Mouse (Mus musculus): ENCODE measurements around the gene Naif1. TPM values are rescaled to one million over a fixed set of nuclear protein-coding genes. Genes with fewer than 3 reads are reported as not detected.

Gene Naif1
- polyA plus RNA-seq, 1 experiment from 2014 or later = 4.2 TPM

- no peak for ATAC-seq (ENCODE audit: extremely low read depth, insufficient number of reproducible peaks, low FRiP score, low TSS enrichment)
- Histone ChIP-seq H3K4me1 (peaks cover 21% of the 10 kb centered on the region), H3K27me3 (replicated peaks) (no peaks in the 10 kb centered on the region), H3K9me3 (no peaks in the 10 kb centered on the region), H3K4me3 (no peak overlapping the region), H3K4me2 (no peak overlapping the region), H3K9ac (no peak overlapping the region), H3K27ac (replicated peaks) (no peak overlapping the region), H3K36me3 (peaks cover 76% of the 10 kb centered on the region)
- WGBS = 81% methylated on average over 12 of the region's 12 CpGs
These were observed 31.7 kb upstream of the Naif1 start for GRCm38 (mm10) chr2:32418430-32419151.

GRCm38 (mm10) chr2:32419359-32419758, 30.9 kb upstream of the Naif1 start:
- Histone ChIP-seq H3K4me3 (no peak overlapping the region), H3K4me2 (no peak overlapping the region), H3K27me3 (replicated peaks) (no peaks in the 10 kb centered on the region), H3K27ac (replicated peaks) (no peak overlapping the region), H3K36me3 (peaks cover 69% of the 10 kb centered on the region), H3K4me1 (peaks cover 28% of the 10 kb centered on the region), H3K9me3 (no peaks in the 10 kb centered on the region), H3K9ac (no peak overlapping the region)
- no peak for ATAC-seq (ENCODE audit: extremely low read depth, insufficient number of reproducible peaks, low FRiP score, low TSS enrichment)
- WGBS = 87% methylated on average over 3 of the region's 3 CpGs

GRCm38 (mm10) chr2:32420066-32420608, 30.1 kb upstream of the Naif1 start:
- Histone ChIP-seq H3K4me3 (no peak overlapping the region), H3K4me2 (no peak overlapping the region), H3K9me3 (no peaks in the 10 kb centered on the region), H3K27ac (replicated peaks) (no peak overlapping the region), H3K36me3 (peaks cover 61% of the 10 kb centered on the region), H3K4me1 (peaks cover 36% of the 10 kb centered on the region), H3K9ac (no peak overlapping the region), H3K27me3 (replicated peaks) (no peaks in the 10 kb centered on the region)
- WGBS = 82% methylated on average over 12 of the region's 12 CpGs
- ATAC-seq (ENCODE audit: extremely low read depth, insufficient number of reproducible peaks, low FRiP score, low TSS enrichment) = no peak

- no peak overlapping the region for H3K27ac ChIP-seq (replicated peaks)
- H3K4me2 ChIP-seq = no peak overlapping the region
- no peaks in the 10 kb centered on the region for H3K27me3 ChIP-seq (replicated peaks)
- no peak overlapping the region for H3K9ac ChIP-seq
- H3K4me3 ChIP-seq = no peak overlapping the region
- WGBS = 82% methylated on average over 6 of the region's 6 CpGs
- ATAC-seq (ENCODE audit: extremely low read depth, insufficient number of reproducible peaks, low FRiP score, low TSS enrichment) = no peak
- no peaks in the 10 kb centered on the region for H3K9me3 ChIP-seq
- peaks cover 56% of the 10 kb centered on the region for H3K36me3 ChIP-seq
- H3K4me1 ChIP-seq = peaks cover 41% of the 10 kb centered on the region
These were observed 29.6 kb upstream of the Naif1 start for GRCm38 (mm10) chr2:32420647-32421046.

- H3K27me3 ChIP-seq (replicated peaks) = no peaks in the 10 kb centered on the region
- no peak overlapping the region for H3K27ac ChIP-seq (replicated peaks)
- H3K36me3 ChIP-seq = peaks cover 48% of the 10 kb centered on the region
- H3K4me3 ChIP-seq = no peak overlapping the region
- H3K9me3 ChIP-seq = no peaks in the 10 kb centered on the region
- H3K9ac ChIP-seq = no peak overlapping the region
- 92% methylated on average over 6 of the region's 6 CpGs for WGBS
- H3K4me1 ChIP-seq = peaks cover 41% of the 10 kb centered on the region
- no peak overlapping the region for H3K4me2 ChIP-seq
- ATAC-seq (ENCODE audit: extremely low read depth, insufficient number of reproducible peaks, low FRiP score, low TSS enrichment) = no peak
These were observed 28.4 kb upstream of the Naif1 start for GRCm38 (mm10) chr2:32421851-32422251.

GRCm38 (mm10) chr2:32423481-32424331, 26.6 kb upstream of the Naif1 start:
- Histone ChIP-seq H3K4me2 (peak overlapping the region; percentile 70), H3K4me1 (peaks cover 55% of the 10 kb centered on the region), H3K4me3 (peak overlapping the region; percentile 51), H3K36me3 (peaks cover 29% of the 10 kb centered on the region), H3K27me3 (replicated peaks) (no peaks in the 10 kb centered on the region), H3K9ac (peak overlapping the region; percentile 69), H3K9me3 (no peaks in the 10 kb centered on the region), H3K27ac (replicated peaks) (peak overlapping the region; percentile 91)
- 2% methylated on average over 14 of the region's 14 CpGs for WGBS
- ATAC-seq (ENCODE audit: extremely low read depth, insufficient number of reproducible peaks, low FRiP score, low TSS enrichment) = peak; percentile 72; the same call in 1 of the 2 replicates

GRCm38 (mm10) chr2:32424796-32425195, 25.5 kb upstream of the Naif1 start:
- peaks cover 66% of the 10 kb centered on the region for H3K4me1 ChIP-seq
- no peak overlapping the region for H3K4me3 ChIP-seq
- ATAC-seq (ENCODE audit: extremely low read depth, insufficient number of reproducible peaks, low FRiP score, low TSS enrichment) = no peak
- H3K27ac ChIP-seq (replicated peaks) = peak overlapping the region; percentile 91
- no peaks in the 10 kb centered on the region for H3K27me3 ChIP-seq (replicated peaks)
- H3K4me2 ChIP-seq = peak overlapping the region; percentile 70; the same call in 1 of the 2 replicates
- peaks cover 19% of the 10 kb centered on the region for H3K36me3 ChIP-seq
- H3K9me3 ChIP-seq = no peaks in the 10 kb centered on the region
- 43% methylated on average over 3 of the region's 3 CpGs for WGBS
- H3K9ac ChIP-seq = peak overlapping the region; percentile 48

GRCm38 (mm10) chr2:32425568-32425967, 24.7 kb upstream of the Naif1 start:
- peak overlapping the region; percentile 91; the same call in 1 of the 2 replicates for H3K27ac ChIP-seq (replicated peaks)
- 51% methylated on average over 5 of the region's 5 CpGs for WGBS
- ATAC-seq (ENCODE audit: extremely low read depth, insufficient number of reproducible peaks, low FRiP score, low TSS enrichment) = no peak
- no peaks in the 10 kb centered on the region for H3K9me3 ChIP-seq
- H3K4me3 ChIP-seq = no peak overlapping the region
- H3K27me3 ChIP-seq (replicated peaks) = no peaks in the 10 kb centered on the region
- peaks cover 74% of the 10 kb centered on the region for H3K4me1 ChIP-seq
- 0 out of 2 replicates have a peak overlapping the region, but pooled peaks have one; percentile 48 for H3K9ac ChIP-seq
- H3K4me2 ChIP-seq = no peak overlapping the region
- peaks cover 11% of the 10 kb centered on the region for H3K36me3 ChIP-seq

- Histone ChIP-seq H3K36me3 (peaks cover 5% of the 10 kb centered on the region; the same call in 1 of the 2 replicates), H3K4me1 (peaks cover 77% of the 10 kb centered on the region), H3K4me2 (no peak overlapping the region), H3K9me3 (no peaks in the 10 kb centered on the region), H3K27ac (replicated peaks) (no peak overlapping the region; the same call in 1 of the 2 replicates), H3K9ac (no peak overlapping the region), H3K4me3 (no peak overlapping the region), H3K27me3 (replicated peaks) (no peaks in the 10 kb centered on the region)
- 88% methylated on average over 1 of the region's 1 CpGs for WGBS
- no peak for ATAC-seq (ENCODE audit: extremely low read depth, insufficient number of reproducible peaks, low FRiP score, low TSS enrichment)
These were observed 24.1 kb upstream of the Naif1 start for GRCm38 (mm10) chr2:32426141-32426540.

GRCm38 (mm10) chr2:32427720-32428119, 22.5 kb upstream of the Naif1 start:
- H3K36me3 ChIP-seq = peaks cover 4% of the 10 kb centered on the region; the same call in 1 of the 2 replicates
- ATAC-seq (ENCODE audit: extremely low read depth, insufficient number of reproducible peaks, low FRiP score, low TSS enrichment) = no peak
- H3K9ac ChIP-seq = no peak overlapping the region
- no peak overlapping the region for H3K4me3 ChIP-seq
- H3K9me3 ChIP-seq = no peaks in the 10 kb centered on the region
- H3K27me3 ChIP-seq (replicated peaks) = no peaks in the 10 kb centered on the region
- 82% methylated on average over 5 of the region's 5 CpGs for WGBS
- H3K4me1 ChIP-seq = peaks cover 72% of the 10 kb centered on the region
- no peak overlapping the region for H3K27ac ChIP-seq (replicated peaks)
- H3K4me2 ChIP-seq = no peak overlapping the region

- no peak for ATAC-seq (ENCODE audit: extremely low read depth, insufficient number of reproducible peaks, low FRiP score, low TSS enrichment)
- WGBS = 56% methylated on average over 8 of the region's 8 CpGs
- H3K4me1 ChIP-seq = peaks cover 66% of the 10 kb centered on the region
- H3K36me3 ChIP-seq = peaks cover 4% of the 10 kb centered on the region; the same call in 1 of the 2 replicates
- no peaks in the 10 kb centered on the region for H3K27me3 ChIP-seq (replicated peaks)
- H3K27ac ChIP-seq (replicated peaks) = peak overlapping the region; percentile 53; the same call in 1 of the 2 replicates
- H3K4me3 ChIP-seq = no peak overlapping the region
- peak overlapping the region; percentile 35 for H3K4me2 ChIP-seq
- no peaks in the 10 kb centered on the region for H3K9me3 ChIP-seq
- peak overlapping the region; percentile 12; the same call in 1 of the 2 replicates for H3K9ac ChIP-seq
These were observed 22.0 kb upstream of the Naif1 start for GRCm38 (mm10) chr2:32428262-32428722.
